Mouse (Mus musculus) frontal cortex, adult (tissue): ENCODE results near the gene Zfp94.
"Not testable (repeated sequence)": the region's sequence is repeated elsewhere in the genome, so short reads cannot be mapped to it uniquely, and the experiment has no call there.

Experiments
- ATAC-seq: cut with Nextera tagmentation; 2 replicates; pipeline ENCODE4 v1.9.2; 2017; ENCODE audit warnings: mild to moderate bottlenecking, moderate library complexity, mixed read lengths; ENCODE audit not compliant: low TSS enrichment

The Zfp94 gene

GRCm38 (mm10) chr7:24315726-24316566 lies 520 bp downstream of the Zfp94 start:
- 0 out of 2 replicates have a peak, but pooled peaks have one; percentile 32 for ATAC-seq

DNA sequence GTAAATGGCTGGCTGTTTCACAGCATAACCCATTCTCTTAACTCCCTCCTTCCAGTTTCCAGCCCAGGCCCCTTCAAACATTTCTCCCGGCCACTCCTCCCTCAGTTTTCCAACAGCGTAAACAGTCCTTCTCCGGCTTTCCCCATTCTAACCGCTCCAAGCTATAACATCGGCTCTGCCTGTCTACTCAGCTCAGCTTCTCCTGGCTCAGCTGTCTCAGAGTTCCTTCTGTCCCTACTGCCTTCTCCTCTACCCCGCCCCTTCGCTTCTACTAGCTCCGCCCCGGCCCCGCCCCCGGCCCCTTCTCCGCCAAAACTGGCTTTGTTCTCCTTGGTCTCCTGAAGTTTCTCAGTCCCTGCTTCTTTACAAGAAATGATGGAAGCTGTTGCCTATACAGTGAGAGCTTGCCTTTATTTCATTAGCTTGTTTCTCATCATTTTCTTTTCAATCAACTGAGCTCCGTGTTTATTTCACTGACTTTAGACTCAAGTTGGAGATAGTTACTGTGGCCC lies 15.6 kb downstream of the Zfp94 start, which contains the start of gene Zfp61:
Gene Zfp61 (minus strand): TSS at position 462 of the 512 bp plus-strand sequence.
- no peak; the same call in 1 of the 2 replicates for ATAC-seq

DNA sequence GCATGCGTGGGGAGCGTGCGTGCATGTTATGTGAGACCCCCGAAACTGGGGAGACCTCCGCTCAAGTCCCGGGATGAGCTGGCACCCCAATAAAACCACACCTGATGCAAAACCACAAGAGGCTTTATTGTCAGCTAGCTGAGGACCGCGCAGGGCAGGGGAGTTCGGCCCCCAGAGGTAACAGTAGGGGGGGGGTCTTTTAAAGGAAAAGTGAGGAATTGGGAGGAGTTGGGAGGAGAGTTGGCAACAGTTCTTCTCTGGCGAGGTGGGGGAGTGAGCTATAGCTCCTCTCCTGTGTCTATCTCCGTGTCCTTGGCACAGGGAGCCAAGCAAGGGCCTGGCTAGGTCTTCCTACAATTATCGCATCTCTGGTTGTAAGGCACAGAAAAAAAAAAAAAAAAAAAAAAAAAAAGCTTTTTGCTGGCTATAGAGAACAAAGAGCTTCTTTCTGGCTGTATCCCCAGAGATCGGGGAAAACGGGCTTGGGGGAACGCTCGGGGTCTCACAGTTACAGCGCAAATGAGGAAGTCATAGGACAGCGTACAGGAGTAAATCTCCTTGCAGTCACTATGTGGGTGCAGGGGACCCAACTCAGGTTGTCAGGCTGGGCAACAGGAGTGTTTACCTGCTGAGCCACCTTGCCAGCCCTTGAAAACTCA lies 16.5 kb downstream of the Zfp94 start:
- ATAC-seq, result no peak

GRCm38 (mm10) chr7:24298973-24299708 lies 17.3 kb downstream of the Zfp94 start:
- peak; percentile 97 for ATAC-seq

GRCm38 (mm10) chr7:24298635-24298972 lies 17.9 kb downstream of the Zfp94 start:
- ATAC-seq, result no peak

- no peak for ATAC-seq
These were observed 18.9 kb downstream of the Zfp94 start for GRCm38 (mm10) chr7:24297361-24298095.

DNA sequence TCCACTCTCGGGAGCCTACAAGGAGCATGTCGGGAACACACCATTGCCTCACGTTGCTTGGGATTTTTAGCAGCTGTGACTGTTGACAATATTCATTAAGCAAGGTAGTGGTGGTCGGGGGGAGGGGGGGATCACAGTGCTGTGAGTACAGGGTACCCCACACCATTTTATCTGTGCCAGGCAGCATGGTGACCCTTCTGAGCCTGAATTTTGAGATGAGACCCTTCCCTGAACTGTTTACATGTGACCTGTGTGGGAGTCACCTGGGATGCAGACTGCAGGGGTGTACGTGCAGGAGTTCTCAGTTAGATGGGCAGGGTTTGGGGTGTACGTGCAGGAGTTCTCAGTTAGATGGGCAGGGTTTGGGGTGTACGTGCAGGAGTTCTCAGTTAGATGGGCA lies 20.1 kb downstream of the Zfp94 start:
- ATAC-seq, result no peak

DNA sequence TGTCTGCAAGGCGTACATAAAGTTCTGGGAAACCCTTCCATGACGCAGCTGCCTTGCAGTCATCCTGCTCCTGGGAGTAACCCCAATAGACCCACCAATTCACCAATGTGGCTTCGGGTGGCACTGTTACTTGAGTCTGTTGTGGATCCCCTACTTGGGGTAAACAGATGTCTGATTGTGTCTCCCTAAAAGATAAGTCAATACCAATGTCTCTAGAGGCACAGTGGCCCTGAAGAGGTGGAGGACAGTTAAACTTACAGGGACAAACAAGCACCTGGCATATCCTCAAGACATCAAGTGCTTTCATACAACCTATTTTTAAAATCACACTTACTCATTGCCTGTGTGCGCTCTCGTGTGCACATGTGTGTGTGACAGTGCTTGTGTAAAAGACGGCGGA lies 21.1 kb downstream of the Zfp94 start:
- ATAC-seq, result no peak

GRCm38 (mm10) chr7:24294763-24295162 lies 21.7 kb downstream of the Zfp94 start:
- ATAC-seq, result no peak

DNA sequence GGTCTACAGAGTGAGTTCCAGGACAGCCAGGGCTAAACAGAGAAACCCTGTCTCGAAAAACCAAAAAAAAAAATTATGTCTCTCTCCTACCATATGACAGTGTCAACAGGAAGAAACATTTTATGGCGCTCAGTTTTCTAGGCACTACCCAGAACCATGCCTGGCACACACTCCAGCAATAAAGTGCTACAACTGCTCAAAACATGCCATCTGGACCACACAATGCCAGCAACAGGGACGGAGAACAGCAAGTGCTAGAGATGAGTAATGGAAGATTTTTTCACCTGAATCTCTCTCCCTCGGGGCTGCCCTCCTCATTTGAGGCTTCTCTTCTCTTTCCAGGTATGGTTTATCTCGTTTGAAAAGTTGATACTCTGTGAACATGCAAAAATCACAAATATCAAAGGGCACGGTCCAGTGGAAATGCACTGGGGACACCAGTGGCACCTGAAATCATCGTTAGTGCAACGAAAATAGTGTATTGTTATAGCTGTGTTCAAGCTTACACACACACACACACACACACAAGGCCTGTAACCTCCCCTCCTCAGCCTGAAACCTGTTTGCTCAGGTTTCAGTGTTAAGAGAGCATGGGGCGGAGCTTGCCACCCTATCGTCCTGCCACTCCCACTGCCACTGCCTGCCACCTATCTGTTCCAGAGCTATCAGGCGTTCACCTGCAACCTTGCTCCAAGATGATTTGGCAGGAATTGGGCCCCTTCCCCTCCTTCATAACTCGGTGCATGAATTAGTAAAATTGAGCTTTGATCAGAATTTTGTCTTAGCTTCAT lies 23.2 kb downstream of the Zfp94 start:
- ATAC-seq, result no peak

DNA sequence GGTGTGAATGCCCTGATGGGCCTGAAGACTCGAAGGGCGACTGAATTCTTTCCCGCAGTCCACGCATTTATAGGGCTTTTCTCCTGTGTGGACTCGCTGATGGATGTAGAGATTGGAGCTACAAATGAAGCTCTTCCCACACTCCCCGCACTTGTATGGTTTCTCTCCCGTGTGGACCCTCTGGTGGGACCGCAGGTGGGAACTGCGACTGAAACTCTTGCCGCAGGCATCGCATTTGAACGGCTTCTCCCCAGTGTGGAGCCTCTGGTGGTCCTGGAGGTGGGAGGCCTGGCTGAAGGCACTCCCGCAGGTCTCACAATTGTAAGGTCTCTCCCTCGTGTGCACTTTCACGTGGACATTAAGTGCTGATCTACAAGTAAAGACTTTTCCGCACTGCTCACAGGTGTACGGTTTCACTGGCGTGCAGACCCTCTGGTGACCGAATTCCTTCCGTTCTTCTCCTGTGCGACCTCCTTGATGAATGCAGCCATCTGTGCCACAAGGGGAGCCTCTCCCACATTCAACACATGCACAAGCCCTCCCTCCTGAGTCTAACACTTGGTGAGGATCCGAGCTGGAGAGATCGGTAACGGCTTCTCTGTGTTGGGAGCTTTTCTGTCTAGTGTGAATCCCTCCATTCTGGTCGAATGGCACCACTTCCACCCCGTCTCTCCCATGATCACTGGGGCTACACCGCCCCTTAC lies 24.9 kb downstream of the Zfp94 start:
- no peak for ATAC-seq

DNA sequence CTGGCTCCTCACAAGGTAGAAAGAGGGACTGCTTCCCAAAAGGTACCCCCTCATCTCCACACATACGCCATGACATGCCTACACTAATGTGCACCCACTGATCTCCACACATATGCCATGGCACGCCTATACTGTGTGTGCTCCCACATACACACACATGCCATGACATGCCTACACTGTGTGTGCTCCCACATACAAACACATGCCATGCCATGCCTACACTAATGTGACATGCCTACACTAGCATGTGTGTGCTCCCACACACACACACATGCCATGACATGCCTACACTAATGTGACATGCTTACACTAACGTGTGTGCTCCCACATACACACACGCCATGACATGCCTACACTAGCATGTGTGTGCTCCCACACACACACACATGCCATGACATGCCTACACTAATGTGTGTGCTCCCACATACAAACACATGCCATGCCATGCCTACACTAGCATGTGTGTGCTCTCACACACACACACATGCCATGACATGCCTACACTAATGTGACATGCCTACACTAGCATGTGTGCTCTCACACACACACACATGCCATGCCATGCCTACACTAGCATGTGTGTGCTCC lies 26.3 kb downstream of the Zfp94 start:
- ATAC-seq, result no peak

- peak; percentile 90 for ATAC-seq
These were observed 28.0 kb downstream of the Zfp94 start for GRCm38 (mm10) chr7:24288512-24288911.

DNA sequence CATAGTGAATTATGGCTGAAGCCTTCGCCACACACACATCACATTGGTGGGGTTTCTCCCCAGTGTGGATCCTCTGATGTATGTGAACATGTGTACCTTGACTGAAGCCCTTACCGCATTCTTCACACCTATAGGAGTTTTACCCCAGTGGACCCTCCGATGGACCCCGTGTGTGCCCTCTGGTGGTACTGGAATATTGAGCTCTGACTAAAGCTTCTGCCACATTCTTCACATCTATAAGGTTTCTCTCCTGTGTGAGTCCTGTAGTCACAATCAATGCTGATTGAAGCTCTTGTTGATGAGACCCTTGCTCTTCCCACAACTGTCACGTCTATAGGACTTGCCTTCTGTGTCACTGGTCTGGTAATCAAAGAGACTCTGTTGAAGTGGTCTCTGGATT lies 28.8 kb downstream of the Zfp94 start:
- ATAC-seq, result no peak; the same call in 1 of the 2 replicates

DNA sequence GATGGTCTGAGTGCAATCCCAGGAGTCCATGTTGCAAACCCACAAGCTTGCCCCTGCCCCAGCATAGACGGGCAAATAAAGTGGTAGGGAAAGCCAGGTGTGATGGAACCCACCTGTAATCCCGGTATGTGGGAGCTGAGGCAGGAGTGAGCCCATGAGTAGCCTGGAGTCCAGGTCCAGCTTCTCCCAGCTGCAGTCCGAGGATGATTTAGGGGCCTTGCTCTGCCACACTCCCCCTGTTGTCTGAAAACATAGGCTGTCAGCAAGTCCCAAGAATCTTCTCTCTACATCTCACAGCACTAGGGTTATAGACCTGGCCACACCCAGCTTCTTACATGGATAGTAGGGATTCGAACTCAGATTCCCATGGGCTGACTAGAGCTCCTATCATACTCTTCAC lies 29.6 kb downstream of the Zfp94 start:
- no peak for ATAC-seq

GRCm38 (mm10) chr7:24286090-24286489 lies 30.4 kb downstream of the Zfp94 start:
- ATAC-seq, result no peak

DNA sequence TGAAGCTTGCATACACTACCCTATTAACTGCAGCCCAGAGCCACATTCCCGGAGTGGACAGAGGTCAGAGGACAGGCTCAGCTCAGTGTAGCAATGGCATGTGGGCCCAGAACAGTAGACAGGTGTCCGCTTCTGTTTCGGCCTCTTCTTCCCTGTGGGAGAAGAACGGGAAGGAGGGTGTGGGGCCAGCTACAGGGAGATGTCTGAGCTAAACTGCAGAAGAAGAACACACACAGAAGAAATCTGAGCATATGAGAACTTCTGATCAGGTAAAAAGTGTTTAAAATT lies 35.7 kb downstream of the Zfp94 start:
- ATAC-seq, result no peak

DNA sequence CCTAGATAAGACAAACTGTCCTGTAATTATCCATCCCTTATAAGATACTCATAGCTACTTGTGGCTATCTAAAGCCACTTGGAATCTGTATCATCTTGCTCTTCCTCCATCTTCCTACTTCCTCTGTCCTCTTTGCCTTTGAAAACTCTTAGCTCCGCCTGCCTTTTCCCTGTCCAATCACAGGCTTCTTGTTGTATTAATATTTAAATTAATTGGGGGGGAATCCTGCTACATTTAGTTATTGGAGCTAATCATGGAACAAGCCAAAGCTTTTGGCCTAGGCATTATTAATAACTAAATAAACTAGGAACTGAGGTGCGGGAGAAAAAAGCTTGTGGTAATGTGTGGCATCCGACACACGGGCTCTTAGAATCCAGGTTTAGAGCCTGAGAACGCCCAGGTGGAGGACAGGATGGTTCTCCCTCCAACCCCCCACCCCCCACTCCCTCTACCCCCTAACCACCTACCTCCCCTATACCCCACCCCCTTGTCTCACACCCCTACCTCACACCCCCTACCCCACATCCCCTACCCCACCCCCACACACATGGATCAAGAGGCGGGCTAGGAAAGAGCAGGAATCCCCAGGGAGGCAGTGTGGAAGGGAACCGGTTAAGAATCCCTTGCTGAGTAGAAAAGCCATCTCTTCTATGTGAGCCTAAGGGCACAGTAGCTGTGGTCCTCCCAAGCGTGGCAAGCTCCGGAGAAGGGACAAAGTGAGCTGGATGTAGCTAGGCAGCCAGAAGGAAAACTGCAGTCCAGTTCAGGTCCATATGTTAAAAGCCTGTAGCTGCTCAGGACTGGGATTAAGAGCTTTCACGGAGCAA lies 36.2 kb downstream of the Zfp94 start:
- no peak for ATAC-seq

DNA sequence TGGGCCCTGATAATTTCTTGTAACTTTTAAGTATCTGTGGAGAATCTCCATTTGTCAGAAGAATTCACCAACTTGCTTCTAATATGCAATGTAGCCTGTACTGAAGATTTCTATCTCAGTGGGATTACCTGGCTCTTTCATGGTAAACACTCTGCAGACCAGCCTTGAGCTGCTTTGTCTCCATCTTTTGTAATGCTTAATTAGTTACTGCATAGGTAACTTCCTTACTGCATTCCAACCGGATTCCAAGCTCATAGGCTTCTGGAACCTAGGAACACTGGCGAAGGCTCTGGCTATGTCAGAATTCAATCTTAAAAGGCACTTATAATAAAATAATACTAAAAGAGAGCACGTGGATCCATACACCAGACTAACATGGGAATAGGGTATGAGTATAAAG lies 37.7 kb downstream of the Zfp94 start:
- ATAC-seq, result not testable (repeated sequence)
